Mouse (Mus musculus): ENCODE data around the gene Cyp2c70. TPM values are rescaled to one million over a fixed set of nuclear protein-coding genes. Genes with fewer than 3 reads are reported as not detected.

Gene Cyp2c70
- polyA plus RNA-seq (2015; fragmentation: Nextera tagmentation; extraction: Ambion mirVana) = not detected in 2 replicates

DNA sequence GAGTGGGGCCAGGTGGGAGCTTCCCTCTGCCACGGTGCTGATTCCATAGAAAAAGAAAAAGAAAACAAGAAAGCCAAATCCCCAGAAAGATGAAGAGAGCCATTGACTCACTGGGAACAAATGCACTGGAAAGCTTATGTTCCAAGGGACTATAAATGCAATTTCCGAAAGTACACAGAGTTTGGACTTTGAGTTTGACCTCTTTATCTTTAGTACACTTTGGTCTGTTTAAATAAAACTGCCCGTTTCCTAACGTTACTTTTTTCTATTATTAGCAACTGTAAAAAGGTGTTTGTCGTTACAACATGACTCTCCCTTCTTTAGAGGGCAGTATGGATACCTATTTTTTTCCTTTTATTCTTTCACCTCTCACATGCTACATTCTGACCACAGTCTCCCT is at the start of gene Cyp2c70:
Gene Cyp2c70, minus strand, starts transcription at position 174 of the 400 bp plus-strand sequence.

Other genes with a start within 250 kb of the Cyp2c70 start
- gene Cyp2c37, start 194.9 kb downstream of the Cyp2c70 start, polyA plus RNA-seq (2015; fragmentation: Nextera tagmentation; extraction: Ambion mirVana) = 0.11 TPM in 1 of 2 replicates, not detected in the other
- gene Cyp2c54, start 113.5 kb downstream of the Cyp2c70 start, polyA plus RNA-seq (2015; fragmentation: Nextera tagmentation; extraction: Ambion mirVana) = not detected in 2 replicates
- not detected in 2 replicates for gene Cyp2c50, start 97.6 kb downstream of the Cyp2c70 start, polyA plus RNA-seq (2015; fragmentation: Nextera tagmentation; extraction: Ambion mirVana)
- gene Pdlim1, start 84.5 kb upstream of the Cyp2c70 start, polyA plus RNA-seq (2015; fragmentation: Nextera tagmentation; extraction: Ambion mirVana) = 180 and 202 TPM in 2 replicates